Mouse (Mus musculus): ENCODE measurements around the gene Cfap157.

GRCm38 (mm10) chr2:32732695-32733094, 51.5 kb downstream of the Cfap157 start:
- no peak for TF ChIP-seq CTCF (IDR thresholded peaks at IDR 0.05; ENCODE audit: low read depth, low read length)
- no peak for TF ChIP-seq POLR2A (IDR thresholded peaks at IDR 0.05; ENCODE audit: insufficient read depth, low read length)

All from ES-Bruce4 (cell line).